Mouse (Mus musculus): ENCODE data around the gene Cort. TPM values are rescaled to one million over a fixed set of nuclear protein-coding genes. Genes with fewer than 3 reads are reported as not detected.

Gene Cort
- polyA plus RNA-seq, 1 experiment from 2014 or later: 0.64 TPM

- Histone ChIP-seq H3K4me1 (ENCODE audit: control insufficient read depth, insufficient read depth, low read depth, low read length) (peaks cover 7% of the 10 kb centered on the region), H3K27me3 (replicated peaks; ENCODE audit: control insufficient read depth, insufficient read depth, low read length) (no peaks in the 10 kb centered on the region), H3K4me3 (ENCODE audit: low read length) (no peak overlapping the region), H3K9me3 (ENCODE audit: control insufficient read depth, low read length) (no peaks in the 10 kb centered on the region), H3K36me3 (ENCODE audit: control insufficient read depth, insufficient read depth, low read length) (no peaks in the 10 kb centered on the region), H3K27ac (ENCODE audit: low read depth, low read length) (no peak overlapping the region), H3K4me2 (ENCODE audit: low read length) (no peak overlapping the region), H3K9ac (ENCODE audit: low read depth, low read length) (no peak overlapping the region)
- no peak for ATAC-seq
- WGBS: 83% methylated on average over 5 of the region's 5 CpGs
Measured at GRCm38 (mm10) chr4:149085381-149085780, 41.2 kb downstream of the Cort start.

- Histone ChIP-seq H3K36me3 (ENCODE audit: control insufficient read depth, insufficient read depth, low read length) (no peaks in the 10 kb centered on the region), H3K9me3 (ENCODE audit: control insufficient read depth, low read length) (no peaks in the 10 kb centered on the region), H3K4me3 (ENCODE audit: low read length) (no peak overlapping the region), H3K9ac (ENCODE audit: low read depth, low read length) (no peak overlapping the region), H3K4me2 (ENCODE audit: low read length) (no peak overlapping the region), H3K4me1 (ENCODE audit: control insufficient read depth, insufficient read depth, low read depth, low read length) (peaks cover 7% of the 10 kb centered on the region), H3K27me3 (replicated peaks; ENCODE audit: control insufficient read depth, insufficient read depth, low read length) (no peaks in the 10 kb centered on the region), H3K27ac (ENCODE audit: low read depth, low read length) (no peak overlapping the region)
- WGBS: 46% methylated on average over 17 of the region's 17 CpGs
- ATAC-seq: peak; percentile 74
Measured at GRCm38 (mm10) chr4:149081528-149081927, 45.0 kb downstream of the Cort start.

- Histone ChIP-seq H3K4me2 (ENCODE audit: low read length) (no peak overlapping the region), H3K36me3 (ENCODE audit: control insufficient read depth, insufficient read depth, low read length) (0 out of 2 replicates have a peak, but pooled peaks cover 3% of the 10 kb centered on the region), H3K4me3 (ENCODE audit: low read length) (no peak overlapping the region), H3K4me1 (ENCODE audit: control insufficient read depth, insufficient read depth, low read depth, low read length) (peaks cover 11% of the 10 kb centered on the region), H3K9me3 (ENCODE audit: control insufficient read depth, low read length) (no peaks in the 10 kb centered on the region), H3K9ac (ENCODE audit: low read depth, low read length) (no peak overlapping the region), H3K27ac (ENCODE audit: low read depth, low read length) (no peak overlapping the region), H3K27me3 (replicated peaks; ENCODE audit: control insufficient read depth, insufficient read depth, low read length) (no peaks in the 10 kb centered on the region)
- no peak for ATAC-seq
- WGBS: 90% methylated on average over 8 of the region's 8 CpGs
Measured at GRCm38 (mm10) chr4:149080111-149080510, 46.5 kb downstream of the Cort start.

GRCm38 (mm10) chr4:149079629-149080028 is 46.9 kb downstream of the Cort start:
- H3K9me3 ChIP-seq (ENCODE audit: control insufficient read depth, low read length): no peaks in the 10 kb centered on the region
- peaks cover 11% of the 10 kb centered on the region for H3K4me1 ChIP-seq (ENCODE audit: control insufficient read depth, insufficient read depth, low read depth, low read length)
- H3K4me2 ChIP-seq (ENCODE audit: low read length): no peak overlapping the region
- 0 out of 2 replicates have a peak, but pooled peaks cover 3% of the 10 kb centered on the region for H3K36me3 ChIP-seq (ENCODE audit: control insufficient read depth, insufficient read depth, low read length)
- H3K27me3 ChIP-seq (replicated peaks; ENCODE audit: control insufficient read depth, insufficient read depth, low read length): no peaks in the 10 kb centered on the region
- ATAC-seq: no peak
- H3K27ac ChIP-seq (ENCODE audit: low read depth, low read length): no peak overlapping the region
- H3K4me3 ChIP-seq (ENCODE audit: low read length): no peak overlapping the region
- H3K9ac ChIP-seq (ENCODE audit: low read depth, low read length): no peak overlapping the region
- WGBS: 90% methylated on average over 6 of the region's 6 CpGs

GRCm38 (mm10) chr4:149078261-149078660 is 48.3 kb downstream of the Cort start:
- WGBS: 68% methylated on average over 4 of the region's 4 CpGs
- H3K27ac ChIP-seq (ENCODE audit: low read depth, low read length): no peak overlapping the region
- H3K4me2 ChIP-seq (ENCODE audit: low read length): no peak overlapping the region
- peaks cover 11% of the 10 kb centered on the region for H3K4me1 ChIP-seq (ENCODE audit: control insufficient read depth, insufficient read depth, low read depth, low read length)
- no peak for ATAC-seq
- 0 out of 2 replicates have a peak, but pooled peaks cover 3% of the 10 kb centered on the region for H3K36me3 ChIP-seq (ENCODE audit: control insufficient read depth, insufficient read depth, low read length)
- H3K9me3 ChIP-seq (ENCODE audit: control insufficient read depth, low read length): no peaks in the 10 kb centered on the region
- H3K9ac ChIP-seq (ENCODE audit: low read depth, low read length): no peak overlapping the region
- H3K4me3 ChIP-seq (ENCODE audit: low read length): no peak overlapping the region
- no peaks in the 10 kb centered on the region for H3K27me3 ChIP-seq (replicated peaks; ENCODE audit: control insufficient read depth, insufficient read depth, low read length)

- Histone ChIP-seq H3K9ac (ENCODE audit: low read depth, low read length) (no peak overlapping the region; the same call in 1 of the 2 replicates), H3K27me3 (replicated peaks; ENCODE audit: control insufficient read depth, insufficient read depth, low read length) (no peaks in the 10 kb centered on the region), H3K4me2 (ENCODE audit: low read length) (no peak overlapping the region), H3K4me1 (ENCODE audit: control insufficient read depth, insufficient read depth, low read depth, low read length) (peaks cover 4% of the 10 kb centered on the region), H3K4me3 (ENCODE audit: low read length) (no peak overlapping the region), H3K9me3 (ENCODE audit: control insufficient read depth, low read length) (no peaks in the 10 kb centered on the region), H3K36me3 (ENCODE audit: control insufficient read depth, insufficient read depth, low read length) (peaks cover 5% of the 10 kb centered on the region; the same call in 1 of the 2 replicates), H3K27ac (ENCODE audit: low read depth, low read length) (no peak overlapping the region)
- 21% methylated on average over 10 of the region's 10 CpGs for WGBS
- peak; percentile 80 for ATAC-seq
Measured at GRCm38 (mm10) chr4:149075871-149076575, 50.5 kb downstream of the Cort start.

- ATAC-seq: no peak
- H3K9ac ChIP-seq (ENCODE audit: low read depth, low read length): no peak overlapping the region
- WGBS: 97% methylated on average over 13 of the region's 13 CpGs
Measured at GRCm38 (mm10) chr4:149075073-149075472, 51.5 kb downstream of the Cort start.

More at GRCm38 (mm10) chr4:149075073-149075472, 51.5 kb downstream of the Cort start:
- Histone ChIP-seq H3K4me1 (ENCODE audit: control insufficient read depth, insufficient read depth, low read depth, low read length) (peaks cover 4% of the 10 kb centered on the region), H3K4me3 (ENCODE audit: low read length) (no peak overlapping the region), H3K36me3 (ENCODE audit: control insufficient read depth, insufficient read depth, low read length) (peaks cover 5% of the 10 kb centered on the region; the same call in 1 of the 2 replicates), H3K4me2 (ENCODE audit: low read length) (no peak overlapping the region), H3K27me3 (replicated peaks; ENCODE audit: control insufficient read depth, insufficient read depth, low read length) (no peaks in the 10 kb centered on the region), H3K27ac (ENCODE audit: low read depth, low read length) (peak overlapping the region; percentile 29; the same call in 1 of the 2 replicates), H3K9me3 (ENCODE audit: control insufficient read depth, low read length) (no peaks in the 10 kb centered on the region)

Other genes with a start within 250 kb of the Cort start
- gene Pex14, start 26.9 kb downstream of the Cort start, polyA plus RNA-seq (2015; fragmentation: Nextera tagmentation; extraction: Ambion mirVana): 62.4 and 63.9 TPM in 2 replicates
- gene Dffa, start 22.6 kb downstream of the Cort start, polyA plus RNA-seq (2015; fragmentation: Nextera tagmentation; extraction: Ambion mirVana): 24.6 and 25.6 TPM in 2 replicates
- 18.9 TPM in 2 replicates for gene Cenps, start 10.9 kb upstream of the Cort start, polyA plus RNA-seq (2015; fragmentation: Nextera tagmentation; extraction: Ambion mirVana)
- gene Pgd, start 40.0 kb upstream of the Cort start, polyA plus RNA-seq (2015; fragmentation: Nextera tagmentation; extraction: Ambion mirVana): 122 and 123 TPM in 2 replicates
- gene Kif1b, start 180.9 kb upstream of the Cort start, polyA plus RNA-seq (2015; fragmentation: Nextera tagmentation; extraction: Ambion mirVana): 99.4 and 119 TPM in 2 replicates